Mouse (Mus musculus): ENCODE measurements around the gene Cpb1.
A peak's percentile ranks its signal among the peaks of the same experiment; 100 is the strongest.

- no peak for TF ChIP-seq HCFC1 (IDR thresholded peaks at IDR 0.05; ENCODE audit: borderline replicate concordance, insufficient read depth, low read length)
- TF ChIP-seq MAFK (IDR thresholded peaks at IDR 0.05; ENCODE audit: insufficient read depth, low read depth, low read length) = 0 out of 2 replicates have a peak, but pooled peaks have one; percentile 23
Measured at GRCm38 (mm10) chr3:20198869-20199268, 76.7 kb downstream of the Cpb1 start.
